Mouse (Mus musculus): ENCODE results near the gene Arid3b.

The Arid3b gene

DNA sequence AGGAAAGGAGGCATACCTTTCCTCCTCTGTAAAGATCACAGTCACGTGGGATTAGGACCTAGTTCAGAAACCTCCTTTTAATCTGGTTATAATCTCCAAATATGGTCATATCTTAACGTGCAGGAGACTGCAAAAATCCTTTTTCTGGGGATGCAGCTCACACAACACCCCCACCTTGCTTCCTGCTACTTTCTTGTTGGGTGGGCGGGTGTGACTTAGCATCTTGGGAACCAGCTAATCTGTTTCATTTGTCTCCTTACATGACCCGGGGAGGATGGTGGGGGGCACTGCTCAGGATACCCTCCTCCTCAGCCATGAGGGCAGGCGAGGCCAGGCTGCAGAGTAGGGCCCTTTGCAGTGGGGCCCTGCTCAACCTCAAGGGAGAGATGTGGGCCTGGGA is 61.6 kb downstream of the Arid3b start:
- DNase-seq (ENCODE audit: low spot score), result no peak

DNA sequence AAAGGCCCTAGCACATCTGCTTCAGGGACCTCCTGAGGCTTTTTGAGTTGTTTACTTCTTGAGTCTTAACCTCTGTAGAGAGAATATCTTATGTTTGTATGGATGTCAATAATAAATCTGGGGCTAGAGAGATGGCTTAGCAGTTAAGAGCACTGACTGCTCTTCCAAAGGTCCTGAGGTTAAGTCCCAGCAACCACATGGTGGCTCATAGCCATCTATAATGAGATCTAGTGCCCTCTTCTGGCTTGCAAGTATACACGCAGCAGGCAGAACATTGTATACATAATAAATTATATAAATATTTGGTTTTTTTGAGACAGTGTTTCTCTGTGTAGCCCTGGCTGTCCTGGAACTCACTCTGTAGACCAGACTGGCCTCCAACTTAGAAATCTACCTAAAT is 62.4 kb downstream of the Arid3b start:
- DNase-seq (ENCODE audit: low spot score), result no peak

GRCm38 (mm10) chr9:57773754-57774153 is 62.8 kb downstream of the Arid3b start:
- no peak for DNase-seq (ENCODE audit: low spot score)

DNA sequence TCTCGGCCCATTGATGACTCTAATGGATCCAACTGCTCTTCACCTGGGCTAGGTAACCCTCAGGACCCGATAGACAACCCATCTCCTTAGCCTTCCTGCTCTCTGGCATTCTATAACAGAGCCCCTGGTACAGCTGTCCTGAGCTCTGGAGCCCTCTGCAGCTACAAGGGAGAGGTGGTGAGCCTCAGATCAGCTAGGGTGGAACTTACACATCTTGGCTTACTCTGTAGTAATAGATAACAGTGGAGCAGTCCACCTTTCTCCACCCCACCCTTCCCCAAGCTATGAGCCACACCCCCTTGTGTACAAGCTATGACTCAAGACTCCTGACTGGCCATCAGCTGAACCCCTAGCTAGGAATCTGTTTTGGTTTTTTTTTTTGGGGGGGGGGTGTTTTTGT is 65.8 kb downstream of the Arid3b start:
- DNase-seq (ENCODE audit: low spot score), result no peak

DNA sequence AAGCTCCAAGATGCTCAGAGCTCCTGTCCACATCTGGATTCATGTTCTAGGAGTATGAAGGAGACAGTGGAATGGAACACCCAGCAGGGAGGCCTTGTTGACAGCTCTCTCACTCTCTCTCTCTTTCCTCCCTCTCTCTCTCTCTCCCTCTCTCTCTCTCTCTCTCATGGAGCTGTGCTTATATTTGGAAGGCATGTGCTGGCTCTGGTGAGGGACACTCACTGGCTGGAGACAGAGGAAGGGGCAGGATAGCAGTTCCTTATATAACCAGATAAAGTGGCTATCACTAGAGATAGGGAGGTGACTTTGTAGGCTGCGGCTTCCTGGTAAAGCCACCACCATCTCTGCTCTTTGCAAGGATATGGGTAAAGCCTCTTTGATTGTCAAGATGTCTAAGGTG is 66.4 kb downstream of the Arid3b start:
- DNase-seq (ENCODE audit: low spot score), result no peak

- DNase-seq (ENCODE audit: low spot score), result no peak
Observed at GRCm38 (mm10) chr9:57769539-57770069, 67.0 kb downstream of the Arid3b start.

- DNase-seq (ENCODE audit: low spot score), result no peak
Observed at GRCm38 (mm10) chr9:57767231-57767630, 69.4 kb downstream of the Arid3b start.

GRCm38 (mm10) chr9:57766431-57766830 is 70.2 kb downstream of the Arid3b start:
- DNase-seq (ENCODE audit: low spot score), result no peak

GRCm38 (mm10) chr9:57765364-57766351 is 70.9 kb downstream of the Arid3b start, which contains the start of gene Clk3:
Gene Clk3, minus strand, starts transcription at chr9:57765860.
- peak; percentile 75 for DNase-seq (ENCODE audit: low spot score)

DNA sequence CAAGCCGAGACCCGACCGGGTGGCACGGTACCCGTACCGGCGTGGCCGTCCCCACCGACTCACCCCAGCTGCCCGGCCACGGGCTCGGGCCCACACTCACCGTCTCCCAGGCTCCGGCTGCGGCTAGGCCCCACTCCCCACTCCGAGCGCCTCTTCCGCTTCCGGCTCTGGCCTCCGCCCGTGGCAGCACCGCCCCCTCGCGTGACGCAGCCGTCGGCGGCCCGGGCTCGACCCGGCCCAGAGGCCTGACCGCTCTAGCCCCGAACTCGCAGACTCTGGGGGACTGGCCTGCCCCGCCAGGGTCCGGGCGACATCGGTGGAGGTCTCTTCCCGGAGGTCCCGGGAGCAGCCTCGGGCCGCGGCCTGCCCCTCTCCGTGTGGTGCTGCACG is 71.6 kb downstream of the Arid3b start:
- DNase-seq (ENCODE audit: low spot score), result peak; percentile 97

DNA sequence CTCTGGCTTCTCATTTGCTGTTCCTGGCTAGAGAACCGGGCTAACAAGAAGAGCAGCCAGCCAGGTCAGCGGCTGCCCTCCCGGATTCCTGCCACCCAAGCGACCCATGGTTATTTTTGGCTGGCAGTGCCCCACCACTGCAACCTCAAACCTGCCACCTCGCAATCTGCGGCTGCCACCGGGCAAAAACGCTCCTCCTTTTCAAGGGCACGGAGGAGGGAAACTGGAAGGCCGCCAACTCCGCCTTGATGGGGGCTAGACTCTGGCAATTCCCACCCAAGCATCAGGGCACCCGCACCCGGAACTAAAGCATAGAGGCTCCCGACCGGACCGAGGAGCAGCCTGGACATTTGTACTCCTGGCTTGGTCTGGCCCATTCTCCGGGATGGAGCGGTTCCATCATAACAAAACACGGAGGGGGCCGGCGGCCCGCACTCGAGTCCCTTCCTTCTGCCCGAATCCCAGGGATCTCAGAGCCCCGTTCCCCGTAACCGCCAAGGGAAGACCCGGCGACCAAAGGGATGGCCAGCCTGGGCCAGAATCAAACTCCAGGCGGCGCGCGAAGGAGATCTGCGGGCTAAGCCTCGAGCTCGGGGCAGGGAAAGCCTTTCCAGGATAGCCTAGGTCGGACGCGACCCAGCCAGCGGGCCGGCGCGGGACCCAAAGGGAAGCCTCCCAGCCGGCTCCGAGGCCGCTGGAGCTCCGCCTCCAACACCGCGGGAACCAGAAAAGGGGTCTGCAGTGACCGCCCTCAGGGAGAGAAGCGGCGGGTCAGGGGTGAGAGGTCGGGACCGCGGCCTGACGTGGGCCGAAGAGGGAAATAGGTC is 72.2 kb downstream of the Arid3b start:
- peak; percentile 75 for DNase-seq (ENCODE audit: low spot score)

DNA sequence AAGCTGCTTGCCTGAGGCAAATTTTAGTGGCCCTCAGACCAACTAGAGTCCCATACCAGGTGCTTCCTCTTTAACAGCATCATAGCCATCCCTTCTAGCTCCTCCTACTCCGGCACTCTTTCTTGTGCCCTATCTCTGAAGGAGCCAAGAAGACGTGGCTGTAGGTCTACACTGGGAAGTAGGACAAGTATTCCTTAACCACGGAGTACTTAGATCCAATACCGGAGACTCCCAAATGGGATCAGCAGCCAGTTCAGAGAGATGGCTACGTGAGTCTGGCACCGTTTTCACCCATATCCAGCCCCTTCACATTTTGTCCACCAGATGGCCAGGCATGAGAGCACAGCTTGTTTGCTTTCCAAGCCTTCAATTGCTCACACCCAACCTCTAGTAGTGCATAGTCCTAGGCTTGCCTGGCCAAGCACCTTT is 74.0 kb downstream of the Arid3b start:
- peak; percentile 66 for DNase-seq (ENCODE audit: low spot score)

DNA sequence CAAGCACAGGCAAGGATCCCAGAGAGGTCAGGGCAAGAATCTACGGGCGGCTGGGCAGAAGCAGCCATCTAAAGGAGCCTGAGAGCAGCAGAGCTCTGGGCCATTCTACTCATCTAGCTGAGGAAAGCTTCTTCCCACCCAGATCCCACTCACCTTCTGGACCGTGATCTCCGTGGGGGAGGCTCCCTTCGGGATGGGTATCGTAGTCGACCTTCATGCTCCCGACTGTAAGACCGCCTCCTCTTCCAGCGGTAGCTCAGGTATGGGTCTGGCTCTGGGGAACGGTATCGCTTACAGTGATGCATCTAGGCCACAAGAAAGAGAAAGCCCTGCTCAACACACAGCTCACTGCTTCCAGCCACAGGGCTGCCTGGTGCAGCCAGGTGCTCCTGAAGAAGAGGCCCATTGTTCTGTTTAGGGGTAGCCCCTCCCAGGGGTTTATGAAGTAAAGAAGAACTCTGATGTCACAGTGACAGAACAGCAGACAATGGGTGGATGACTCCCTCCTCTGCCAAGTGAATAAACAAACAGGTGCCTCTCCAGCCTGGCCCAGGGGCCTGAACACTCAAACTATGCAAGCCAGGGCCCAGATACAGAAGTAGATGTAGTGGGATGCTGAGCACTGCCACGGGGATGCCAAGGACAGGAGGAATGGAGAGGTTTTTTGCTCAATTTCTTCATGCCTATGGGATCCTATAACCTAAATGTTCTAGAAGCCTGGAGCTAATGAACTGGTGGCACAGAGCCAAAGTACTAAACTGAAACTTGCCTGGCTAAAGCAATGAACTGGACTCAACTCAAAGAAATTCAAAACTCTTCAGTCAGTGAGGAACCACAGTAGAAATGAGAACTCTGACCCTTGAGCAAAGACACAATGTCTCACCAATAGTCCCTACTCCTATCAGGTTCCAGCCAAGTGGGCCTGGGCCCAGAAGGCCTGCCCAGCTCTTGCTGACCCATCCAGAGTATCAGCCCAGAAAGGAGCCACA is 74.7 kb downstream of the Arid3b start:
- DNase-seq (ENCODE audit: low spot score), result no peak

- DNase-seq (ENCODE audit: low spot score), result no peak
Observed at GRCm38 (mm10) chr9:57760416-57761146, 76.0 kb downstream of the Arid3b start.

DNA sequence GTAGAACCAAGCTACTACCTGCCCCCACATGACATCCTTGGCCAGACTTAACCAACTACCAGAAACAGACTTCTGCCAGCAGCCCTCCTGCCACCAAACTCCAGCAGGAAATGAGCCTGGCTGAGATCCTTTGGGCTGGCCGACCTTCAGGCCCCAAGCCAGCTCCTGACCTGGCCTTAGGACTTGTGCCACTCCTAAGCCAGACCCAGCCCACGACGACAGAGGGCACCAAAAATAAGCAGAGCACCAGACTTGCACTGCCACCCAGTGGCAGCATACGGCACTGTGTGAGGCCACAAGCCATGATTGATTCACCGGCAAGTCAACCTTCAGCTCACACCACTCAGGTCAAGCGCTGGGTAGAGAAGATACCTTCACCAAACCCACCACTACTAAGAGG is 77.3 kb downstream of the Arid3b start:
- DNase-seq (ENCODE audit: low spot score), result peak; percentile 66

DNA sequence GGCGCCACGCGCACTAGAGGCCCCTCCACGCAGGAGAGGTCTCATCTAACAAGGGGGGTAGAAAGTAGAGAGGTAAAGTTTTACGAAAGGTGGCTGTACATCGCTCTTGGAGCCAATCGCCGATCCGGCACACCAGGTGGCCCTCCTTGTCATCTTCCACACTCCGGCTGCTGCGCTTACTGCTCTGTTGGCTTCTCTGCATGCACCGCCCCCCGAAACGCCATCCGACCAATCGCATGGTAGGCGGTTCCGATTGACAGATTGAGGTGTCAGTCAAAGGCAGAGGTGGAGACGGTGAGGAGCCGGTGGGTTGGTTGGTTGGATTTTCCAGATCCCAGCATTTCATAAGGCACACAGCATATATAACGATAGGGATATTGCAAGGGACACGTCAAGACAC is 78.1 kb downstream of the Arid3b start:
- DNase-seq (ENCODE audit: low spot score), result no peak

GRCm38 (mm10) chr9:57757578-57757977 is 79.0 kb downstream of the Arid3b start:
- DNase-seq (ENCODE audit: low spot score), result no peak

- no peak for DNase-seq (ENCODE audit: low spot score)
Observed at GRCm38 (mm10) chr9:57750901-57751300, 85.7 kb downstream of the Arid3b start.

DNA sequence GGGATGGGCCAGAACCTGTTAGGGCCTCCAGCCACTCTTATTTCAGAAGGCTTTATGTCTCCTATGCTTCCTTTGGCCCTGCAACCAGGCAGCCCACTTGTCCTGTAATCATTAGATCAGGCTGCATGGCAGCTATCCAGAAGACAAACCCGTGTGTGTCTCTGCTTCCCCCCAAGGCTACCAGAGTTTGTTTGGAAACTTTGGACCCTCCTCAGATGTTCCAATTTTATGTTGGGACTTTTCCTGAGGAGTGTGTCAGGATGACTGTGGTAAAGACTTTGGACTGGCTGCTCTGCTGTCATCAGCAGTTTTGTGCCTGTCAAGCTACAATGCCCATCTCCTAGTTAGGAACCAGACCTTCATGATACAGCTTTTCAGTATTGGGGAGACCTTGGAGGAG is 87.8 kb downstream of the Arid3b start:
- no peak for DNase-seq (ENCODE audit: low spot score)

DNA sequence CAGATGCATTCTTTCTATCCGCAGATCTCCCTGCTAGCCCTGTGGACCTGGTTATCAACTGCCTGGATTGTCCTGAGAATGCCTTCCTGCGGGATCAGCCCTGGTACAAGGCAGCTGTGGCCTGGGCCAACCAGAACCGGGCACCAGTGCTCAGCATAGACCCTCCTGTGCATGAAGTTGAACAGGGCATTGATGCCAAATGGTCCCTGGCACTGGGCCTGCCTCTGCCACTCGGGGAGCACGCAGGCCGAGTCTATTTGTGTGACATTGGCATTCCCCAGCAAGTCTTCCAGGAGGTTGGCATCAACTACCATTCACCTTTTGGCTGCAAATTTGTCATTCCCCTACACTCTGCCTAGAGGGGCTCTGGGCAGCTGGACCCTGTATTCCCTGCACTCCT is 88.5 kb downstream of the Arid3b start:
- DNase-seq (ENCODE audit: low spot score), result no peak

DNA sequence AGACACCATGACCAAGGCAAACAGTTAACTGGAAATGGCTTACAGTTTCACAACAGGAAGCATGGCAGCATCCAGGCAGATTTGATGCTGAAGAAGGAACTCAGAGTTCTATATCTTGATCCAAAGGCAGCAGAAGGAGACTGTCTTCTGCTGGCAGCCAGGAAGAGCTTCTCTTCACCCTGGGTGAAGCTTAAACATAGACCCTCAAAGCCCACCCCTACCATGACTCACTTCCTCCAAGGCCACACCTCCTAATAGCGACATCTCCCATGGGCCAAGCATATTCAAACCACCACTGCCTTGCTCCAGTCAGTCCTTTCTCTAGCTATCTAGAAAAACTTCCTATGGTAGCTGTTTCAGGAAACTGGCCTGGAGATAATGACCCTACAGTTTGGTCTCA is 89.5 kb downstream of the Arid3b start:
- no peak for DNase-seq (ENCODE audit: low spot score)
